Mouse (Mus musculus) kidney, adult 2 months (tissue): ENCODE measurements around the gene Rbmxl1. TPM values are rescaled to one million over a fixed set of nuclear protein-coding genes. Genes with fewer than 3 reads are reported as not detected.

Experiments used
- DNase-seq: peaks from one replicate; pipeline ENCODE4 v3.0.0; 2021
- H3K27ac ChIP-seq: fragments of 200-500 bp; 2 replicates; pipeline ENCODE4 v1.5.1; 2012; ENCODE audit warnings: low read depth, low read length, control low read depth, inconsistent platforms; ENCODE audit not compliant: insufficient read depth
- H3K27me3 ChIP-seq: fragments of 200-500 bp; replicated peaks from 2 replicates; pipeline ENCODE4 v1.6.1; 2012; ENCODE audit warnings: mild to moderate bottlenecking, moderate library complexity, low read length, inconsistent platforms; ENCODE audit not compliant: control insufficient read depth, insufficient read depth
- H3K36me3 ChIP-seq: fragments of 200-500 bp; 2 replicates; pipeline ENCODE4 v1.6.1; 2012; ENCODE audit warnings: mild to moderate bottlenecking, moderate library complexity, low read length, inconsistent platforms; ENCODE audit not compliant: control insufficient read depth, insufficient read depth
- H3K4me1 ChIP-seq: fragments of 200-500 bp; 2 replicates; pipeline ENCODE4 v1.6.1; 2011; ENCODE audit warnings: low read length; ENCODE audit not compliant: control insufficient read depth, insufficient read depth
- H3K4me3 ChIP-seq: fragments of 200-500 bp; 2 replicates; pipeline ENCODE4 v1.5.1; 2011; ENCODE audit warnings: mild to moderate bottlenecking, low read depth, low read length, control low read depth; ENCODE audit not compliant: insufficient read depth
- CTCF ChIP-seq: fragments of 200-500 bp; conservative IDR thresholded peaks from 2 replicates; pipeline ENCODE4 v1.5.1; 2011; ENCODE audit warnings: low read depth, mild to moderate bottlenecking, control low read depth, low read length, moderate library complexity, mixed read lengths; ENCODE audit not compliant: insufficient read depth, insufficient read length
- POLR2A ChIP-seq: fragments of 200-500 bp; IDR thresholded peaks from one replicate; pipeline ENCODE4 v1.6.1; 2011; ENCODE audit warnings: low read depth, low read length, control low read depth
- WGBS: fragments of 180-500 bp; shearing (Covaris S2); methylation state at CpG from one replicate; pipeline ENCODE4 v1.1.7; 2018; 5-methylcytosine and 5-hydroxymethylcytosine counted together
- polyA plus RNA-seq: library from polyadenylated mRNA; depleted of rRNA; stranded (reverse); fragments of >200 nt; gene quantifications from 2 replicates; pipeline ENCODE4 v1.2.3, GENCODE M21; 2012; rRNA removed

The Rbmxl1 gene
- polyA plus RNA-seq, 1 experiment = 17.7 TPM

DNA sequence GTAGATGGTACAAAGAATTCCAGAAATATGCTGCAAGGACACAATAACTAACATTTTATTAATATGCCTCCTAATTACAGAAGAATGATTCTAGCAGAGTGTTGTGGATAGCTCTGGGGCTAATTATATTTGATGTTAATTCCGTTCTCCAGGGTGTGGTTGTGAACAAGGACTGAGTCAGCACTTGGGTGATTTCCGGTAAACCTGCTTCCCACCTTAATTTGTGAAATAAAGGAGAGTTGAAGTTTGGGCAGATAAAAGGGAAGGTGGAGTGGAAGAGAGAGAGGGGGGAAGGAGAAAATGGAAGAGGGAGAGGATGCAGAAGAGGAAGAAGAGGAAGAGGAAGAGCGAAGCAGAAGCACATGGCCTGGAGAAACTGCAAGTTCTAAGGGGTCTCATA, 19.0 kb downstream of the Rbmxl1 start:
- TF ChIP-seq CTCF = no peak
- no peak for TF ChIP-seq POLR2A
- Histone ChIP-seq H3K27me3 (no peaks in the 10 kb centered on the region), H3K4me3 (no peak overlapping the region), H3K4me1 (no peaks in the 10 kb centered on the region), H3K36me3 (no peaks in the 10 kb centered on the region), H3K27ac (no peak overlapping the region)
- no peak for DNase-seq
- 90% methylated on average over 3 of the region's 3 CpGs for WGBS

DNA sequence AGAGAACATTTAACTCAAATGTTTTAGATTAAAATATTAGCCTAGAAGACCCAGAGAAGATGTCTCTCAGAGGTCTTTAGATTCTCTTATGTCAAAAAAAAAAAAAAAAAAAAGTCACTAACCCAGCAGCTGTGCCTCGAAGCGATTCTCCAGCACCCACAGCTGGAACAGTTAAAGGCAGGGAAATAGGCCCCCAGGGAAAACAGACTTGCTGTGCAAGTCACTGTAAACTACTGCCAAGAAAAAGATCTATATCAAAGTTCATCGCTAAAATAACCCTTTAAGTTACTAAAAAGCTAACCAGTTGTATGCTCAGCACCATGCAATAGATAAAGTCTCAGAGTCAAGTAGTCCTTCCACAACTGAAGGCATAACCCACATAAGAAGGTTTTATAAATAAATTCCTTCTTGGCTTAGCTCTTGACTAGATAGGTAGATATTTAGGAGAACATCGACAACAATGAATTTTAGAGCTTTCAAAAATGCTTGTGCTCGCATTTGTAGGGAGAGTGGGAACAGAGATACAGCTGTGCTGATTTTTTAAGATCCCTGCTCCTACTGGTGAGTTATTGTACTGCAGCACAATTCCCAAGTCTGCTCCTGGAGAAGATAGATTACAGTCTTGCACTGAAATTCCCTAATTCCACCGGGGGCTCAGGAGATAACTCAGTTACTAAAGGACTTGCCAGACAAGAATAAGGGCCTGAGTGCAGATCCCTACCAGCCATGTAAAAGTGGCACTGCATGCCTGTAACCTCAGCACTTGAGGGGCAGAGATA, 31.5 kb downstream of the Rbmxl1 start:
- TF ChIP-seq POLR2A (no peak), CTCF (no peak)
- Histone ChIP-seq H3K36me3 (no peaks in the 10 kb centered on the region), H3K27ac (no peak overlapping the region), H3K4me3 (no peak overlapping the region), H3K4me1 (no peaks in the 10 kb centered on the region), H3K27me3 (no peaks in the 10 kb centered on the region)
- DNase-seq = no peak
- 48% methylated on average over 6 of the region's 6 CpGs for WGBS

DNA sequence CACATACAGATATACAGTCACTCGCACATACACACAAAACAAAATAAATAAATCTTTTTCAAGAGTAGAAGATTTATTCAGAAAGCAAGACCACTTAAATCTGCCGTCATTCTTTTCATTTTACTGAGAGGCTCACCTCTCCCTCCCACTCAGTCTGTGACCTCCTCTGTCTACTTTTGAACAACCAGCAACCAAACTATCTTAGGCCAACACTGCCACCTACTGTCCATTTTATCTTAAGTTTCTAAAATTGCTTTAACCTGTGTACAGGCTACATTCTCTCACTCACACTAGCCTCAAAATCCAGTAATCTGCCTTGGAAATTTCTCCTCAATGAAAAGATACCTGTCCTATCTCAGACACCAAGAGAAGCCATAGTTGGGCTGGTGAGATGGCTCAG, 40.8 kb downstream of the Rbmxl1 start:
- Histone ChIP-seq H3K36me3 (no peaks in the 10 kb centered on the region), H3K27ac (no peak overlapping the region), H3K4me1 (no peaks in the 10 kb centered on the region), H3K27me3 (no peaks in the 10 kb centered on the region), H3K4me3 (no peak overlapping the region)
- WGBS = 79% methylated on average over 2 of the region's 2 CpGs
- TF ChIP-seq CTCF (no peak), POLR2A (no peak)
- no peak for DNase-seq

DNA sequence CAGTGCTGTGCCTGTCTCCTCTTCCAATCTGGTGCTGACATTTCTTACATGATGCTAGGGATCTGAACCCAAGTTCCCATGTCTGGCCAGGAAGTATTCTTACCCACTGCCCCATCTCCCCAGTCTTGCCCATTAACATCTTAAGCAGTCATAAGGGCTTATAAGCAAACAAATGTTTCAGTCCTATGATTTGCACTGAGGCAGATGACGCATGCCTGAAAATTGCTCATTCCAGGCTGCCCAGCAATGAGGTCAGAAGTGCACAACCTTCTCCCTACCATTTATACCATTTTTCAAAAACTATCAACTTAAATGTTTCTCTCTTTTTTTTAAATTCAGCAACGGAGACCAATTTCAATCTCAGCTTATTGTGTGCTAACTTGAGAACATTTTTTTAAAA, 44.8 kb downstream of the Rbmxl1 start:
- no peaks in the 10 kb centered on the region for H3K36me3 ChIP-seq
- H3K4me1 ChIP-seq = no peaks in the 10 kb centered on the region
- no peak for DNase-seq
- 66% methylated on average over 2 of the region's 2 CpGs for WGBS
- TF ChIP-seq CTCF (no peak), POLR2A (no peak)
- no peaks in the 10 kb centered on the region for H3K27me3 ChIP-seq
- H3K27ac ChIP-seq = no peak overlapping the region
- no peak overlapping the region for H3K4me3 ChIP-seq

DNA sequence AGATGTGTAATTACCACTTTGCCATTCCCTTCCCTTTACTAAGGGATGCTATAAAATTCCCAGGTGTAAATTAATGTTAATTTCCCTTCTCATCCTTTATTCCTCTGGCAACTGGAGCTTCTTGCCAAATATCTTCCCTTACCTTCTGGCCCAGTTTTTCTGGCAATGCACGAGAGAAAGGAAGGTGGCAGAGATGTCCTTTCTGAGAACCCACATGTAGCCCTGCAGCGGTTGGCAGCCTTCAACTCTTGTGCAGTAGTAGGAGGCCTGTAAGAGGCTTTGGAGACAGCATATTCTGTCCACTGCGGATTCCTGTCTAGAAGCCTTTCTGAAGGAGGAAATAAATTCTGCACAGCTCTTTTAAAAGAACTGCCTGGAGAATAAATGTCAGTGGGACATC, 52.3 kb downstream of the Rbmxl1 start:
- no peak for TF ChIP-seq POLR2A
- no peak for TF ChIP-seq CTCF
- DNase-seq = no peak
- H3K27ac ChIP-seq = no peak overlapping the region
- H3K36me3 ChIP-seq = no peaks in the 10 kb centered on the region
- no peaks in the 10 kb centered on the region for H3K4me1 ChIP-seq
- WGBS = 74% methylated on average over 3 of the region's 3 CpGs
- H3K27me3 ChIP-seq = no peaks in the 10 kb centered on the region
- no peak overlapping the region for H3K4me3 ChIP-seq

Other genes starting within 250 kb of the Rbmxl1 start
- not detected in 2 replicates for gene Pou4f2, start 72.3 kb downstream of the Rbmxl1 start, polyA plus RNA-seq
- 6.9 and 8.1 TPM in 2 replicates for gene Slc10a7, start 448 bp upstream of the Rbmxl1 start, polyA plus RNA-seq